ENCODE assay signal across 21 mouse cellular contexts in the genomic region with DNA sequence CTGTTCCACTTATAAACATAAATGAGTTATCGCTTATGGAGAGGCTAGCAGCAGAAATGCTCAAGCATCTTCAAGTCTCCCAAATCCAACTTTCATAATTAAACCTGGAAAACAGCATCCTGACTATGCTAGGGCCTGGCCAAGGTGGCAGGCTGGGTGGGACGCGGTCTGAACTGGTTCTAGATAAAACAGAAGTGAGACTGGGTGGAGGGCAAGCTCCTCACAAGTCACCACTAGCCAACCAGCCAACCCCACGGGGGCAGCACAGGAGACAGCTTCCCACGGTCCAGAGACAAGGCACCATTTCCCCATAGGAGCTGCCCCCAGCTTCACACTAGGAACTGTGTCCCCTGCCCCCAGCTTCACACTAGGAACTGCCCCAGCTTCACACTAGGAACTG. TPM values are rescaled to one million over a fixed set of nuclear protein-coding genes. Genes with fewer than 3 reads are reported as not detected.
DNase-seq lines count a peak whose midpoint lies in the region; ATAC-seq and TF ChIP-seq lines count a peak whose summit lies in the region.
"Had no signal": no experiment of that assay in that cellular context is flagged by ENCODE, and none has a peak within 500 bp of the region (broad histone marks: within the 10 kb centered on the region; RNA-seq: fewer than 3 reads in every experiment).

No protein-coding gene starts in this region.

- DNase-seq in heart, postnatal 0 days (ENCODE audit: low spot score): no peak
- no peak for DNase-seq in heart, adult 18-20 months
- DNase-seq in spleen, postnatal 36 days (ENCODE audit: low spot score in 2 of 2): peak; percentile 27 to 35
- DNase-seq in spleen, postnatal 14 days (ENCODE audit: low spot score in 2 of 2): no peak
- no peak for DNase-seq in thymus, postnatal 0 days (ENCODE audit: low spot score)
- DNase-seq in limb, embryonic 10.5 days (ENCODE audit: low spot score): no peak
- DNase-seq: cerebellum, adult 11 months; cerebellum, postnatal 36 days; kidney, adult 9 months; kidney, postnatal 4 days; lung, adult 2 months; lung, postnatal 36 days had no signal

- ATAC-seq in heart, postnatal 0 days (ENCODE audit: insufficient read depth, low read depth): no peak
- ATAC-seq in megakaryocyte, adult 5-6 weeks (ENCODE audit: poor library complexity, severe bottlenecking): peak; percentile 81
- ATAC-seq: CD4-positive, CD25-positive, alpha-beta regulatory T cell, adult 4 months; forebrain, embryonic 15.5 days had no signal

- no peak overlapping the region for H3K4me2 ChIP-seq in heart, postnatal 0 days (ENCODE audit: low read depth, low read length)
- H3K4me2 ChIP-seq: forebrain, embryonic 15.5 days; limb, embryonic 13.5 days; neural tube, embryonic 13.5 days had no signal

- peaks cover 14% of the 10 kb centered on the region for H3K36me3 ChIP-seq in heart, postnatal 0 days (replicated peaks; ENCODE audit: control insufficient read depth, insufficient read depth, low read length)
- peaks cover 18% of the 10 kb centered on the region for H3K36me3 ChIP-seq in limb, embryonic 10.5 days
- H3K36me3 ChIP-seq: G1E had no signal

- H3K27ac ChIP-seq in heart, postnatal 0 days (ENCODE audit: low read depth): peak overlapping the region; percentile 26; the same call in 1 of the 2 replicates
- no peak overlapping the region for H3K27ac ChIP-seq in limb, embryonic 10.5 days
- H3K27ac ChIP-seq: embryonic facial prominence, embryonic 10.5 days; forebrain, embryonic 15.5 days; hindbrain, embryonic 10.5 days; limb, embryonic 13.5 days; neural tube, embryonic 13.5 days had no signal

- TF ChIP-seq EP300 in heart, postnatal 0 days (IDR thresholded peaks at IDR 0.05; ENCODE audit: low read depth): no peak

- no peak overlapping the region for H3K4me3 ChIP-seq in heart, postnatal 0 days (ENCODE audit: low read depth, low read length)
- no peak overlapping the region for H3K4me3 ChIP-seq in limb, embryonic 10.5 days
- H3K4me3 ChIP-seq: embryonic facial prominence, embryonic 10.5 days; erythroblast, embryonic 14.5 days; forebrain, embryonic 15.5 days; hindbrain, embryonic 10.5 days; limb, embryonic 13.5 days; neural tube, embryonic 13.5 days had no signal

- peaks cover 42% of the 10 kb centered on the region for H3K4me1 ChIP-seq in heart, postnatal 0 days (ENCODE audit: control insufficient read depth, insufficient read depth)
- H3K4me1 ChIP-seq in limb, embryonic 10.5 days: peaks cover 5% of the 10 kb centered on the region
- H3K4me1 ChIP-seq: forebrain, embryonic 15.5 days; limb, embryonic 13.5 days; neural tube, embryonic 13.5 days had no signal

- H3K9ac ChIP-seq in heart, postnatal 0 days (replicated peaks; ENCODE audit: low read depth, low read length): no peak overlapping the region
- H3K9ac ChIP-seq: forebrain, embryonic 15.5 days; limb, embryonic 13.5 days; neural tube, embryonic 13.5 days had no signal

- no peaks in the 10 kb centered on the region for H3K9me3 ChIP-seq in heart, postnatal 0 days (replicated peaks; ENCODE audit: control insufficient read depth, low read length)
- H3K9me3 ChIP-seq in limb, embryonic 10.5 days (replicated peaks): no peaks in the 10 kb centered on the region
- H3K9me3 ChIP-seq: embryonic facial prominence, embryonic 10.5 days; forebrain, embryonic 15.5 days; G1E; hindbrain, embryonic 10.5 days; limb, embryonic 13.5 days; neural tube, embryonic 13.5 days had no signal

- H3K27me3 ChIP-seq in heart, postnatal 0 days (ENCODE audit: control insufficient read depth, insufficient read depth, low read length): no peaks in the 10 kb centered on the region
- H3K27me3 ChIP-seq in limb, embryonic 10.5 days (ENCODE audit: low read depth, poor library complexity, severe bottlenecking): no peaks in the 10 kb centered on the region
- H3K27me3 ChIP-seq: forebrain, embryonic 15.5 days; limb, embryonic 13.5 days; neural tube, embryonic 13.5 days had no signal

- no peak for TF ChIP-seq CTCF in heart, postnatal 0 days (IDR thresholded peaks at IDR 0.05; ENCODE audit: low read depth)

- WGBS in heart, postnatal 0 days: 44% methylated on average over 5 of the region's 5 CpGs
- WGBS in limb, embryonic 10.5 days: 79% methylated on average over 5 of the region's 5 CpGs

RNA-seq across cellular contexts. Expression of gene Nfkb1, which starts 53.8 kb away (rescaled TPM):
- 51.7 and 61.7 TPM in 2 replicates for total RNA-seq in heart, postnatal 0 days (2014; rRNA removed; ENCODE audit: low replicate concordance)
- polyA plus RNA-seq in heart, postnatal 0 days (2015; fragmentation: Nextera tagmentation; extraction: Ambion mirVana): 11.9 and 12.5 TPM in 2 replicates
- total RNA-seq in heart, adult 18-20 months (2021): 10 to 100 TPM; 30.7 to 33.0 TPM
- total RNA-seq in megakaryocyte, adult 5-6 weeks (2015): 104 and 105 TPM in 2 replicates
- 181 and 183 TPM in 2 replicates for total RNA-seq in megakaryocyte, adult 5-6 weeks (2017)
- polyA plus RNA-seq in thymus, postnatal 0 days (2015; fragmentation: Nextera tagmentation; extraction: Ambion mirVana): 50.9 and 54.3 TPM in 2 replicates
- 10.7 and 12.0 TPM in 2 replicates for polyA plus RNA-seq in limb, embryonic 10.5 days (2016; fragmentation: Nextera tagmentation; extraction: Ambion mirVana)

Comparison
In these comparisons a context has a peak if more than half of its experiments do, and no peak if none do; other contexts are left out.
1. DNase-seq: peak in spleen, postnatal 36 days (2 of 2); none in heart, postnatal 0 days (single experiment), heart, adult 18-20 months (0 of 2), spleen, postnatal 14 days (0 of 2), thymus, postnatal 0 days (single experiment) and limb, embryonic 10.5 days (single experiment).